Mouse (Mus musculus): ENCODE measurements around the gene Acot7. TPM values are rescaled to one million over a fixed set of nuclear protein-coding genes. Genes with fewer than 3 reads are reported as not detected.
"Not testable (repeated sequence)": the region's sequence is repeated elsewhere in the genome, so short reads cannot be mapped to it uniquely, and the experiment has no call there.

Gene Acot7
- total RNA-seq, 2 experiments from 2014 or later = 61.9 to 66.2 TPM

- DNase-seq = no peak
Measured at GRCm38 (mm10) chr4:152209623-152210022, 31.7 kb downstream of the Acot7 start.

- peak; percentile 71 to 84 for DNase-seq
Measured at GRCm38 (mm10) chr4:152212091-152212505, 34.2 kb downstream of the Acot7 start.

- DNase-seq = peak; percentile 66 to 79
Measured at GRCm38 (mm10) chr4:152212531-152212930, 34.6 kb downstream of the Acot7 start.

DNA sequence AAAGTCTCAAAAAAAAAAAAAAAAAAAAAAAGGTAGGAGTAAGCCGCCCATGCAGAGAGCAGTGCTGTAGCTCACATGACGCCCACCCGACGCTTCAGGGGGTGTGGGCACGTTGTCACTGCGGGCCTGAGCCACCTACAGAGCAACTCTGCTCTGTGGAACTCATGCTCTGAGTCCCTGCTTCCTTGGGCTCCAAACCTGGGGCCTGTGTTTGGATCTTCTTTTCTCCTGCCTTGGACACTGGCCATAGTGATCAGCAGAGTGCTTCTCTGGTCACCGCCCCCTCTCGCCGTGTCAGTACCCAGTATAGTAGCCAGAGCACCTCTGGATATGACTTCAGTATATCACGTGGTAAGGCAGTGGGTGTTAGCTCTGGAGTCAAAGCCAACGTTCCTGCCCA lies 35.0 kb downstream of the Acot7 start:
- peak in 1 of 2 experiments; percentile 60 for DNase-seq

DNA sequence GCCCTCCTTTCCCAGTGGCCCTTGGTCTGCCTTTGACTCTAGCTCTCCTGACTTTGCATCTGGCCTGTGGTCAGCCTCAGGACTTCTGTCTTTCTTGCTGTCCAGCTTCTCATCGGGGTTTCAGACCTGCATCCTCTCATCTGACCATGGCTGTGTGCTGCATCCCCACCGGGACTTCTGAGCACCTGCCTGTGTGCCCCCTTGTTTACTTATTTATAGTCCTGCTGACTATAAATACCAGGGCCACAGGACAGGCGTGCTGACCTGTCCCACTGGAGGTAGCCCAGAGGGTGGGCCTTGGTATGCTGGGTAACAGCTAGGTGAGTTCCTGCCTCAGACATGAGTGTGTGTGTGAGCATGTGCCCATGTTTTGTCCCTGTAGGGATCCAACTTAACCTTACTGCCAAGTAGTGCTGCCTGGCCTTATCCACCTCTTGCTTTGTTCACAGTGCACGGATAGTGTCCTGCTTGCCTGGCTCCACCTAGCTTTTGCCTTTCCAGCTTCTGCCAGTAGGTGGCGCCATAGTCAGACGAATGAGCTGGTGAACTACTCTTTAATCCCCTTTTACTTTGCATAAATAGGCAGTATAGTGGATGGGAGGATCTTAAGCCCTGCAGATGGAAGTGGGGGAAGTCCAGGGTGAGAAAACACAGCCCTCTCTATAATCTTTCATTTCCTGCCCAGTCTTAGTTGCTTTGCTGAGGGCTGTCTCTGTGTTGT lies 36.0 kb downstream of the Acot7 start:
- peak; percentile 87 to 99 for DNase-seq

DNA sequence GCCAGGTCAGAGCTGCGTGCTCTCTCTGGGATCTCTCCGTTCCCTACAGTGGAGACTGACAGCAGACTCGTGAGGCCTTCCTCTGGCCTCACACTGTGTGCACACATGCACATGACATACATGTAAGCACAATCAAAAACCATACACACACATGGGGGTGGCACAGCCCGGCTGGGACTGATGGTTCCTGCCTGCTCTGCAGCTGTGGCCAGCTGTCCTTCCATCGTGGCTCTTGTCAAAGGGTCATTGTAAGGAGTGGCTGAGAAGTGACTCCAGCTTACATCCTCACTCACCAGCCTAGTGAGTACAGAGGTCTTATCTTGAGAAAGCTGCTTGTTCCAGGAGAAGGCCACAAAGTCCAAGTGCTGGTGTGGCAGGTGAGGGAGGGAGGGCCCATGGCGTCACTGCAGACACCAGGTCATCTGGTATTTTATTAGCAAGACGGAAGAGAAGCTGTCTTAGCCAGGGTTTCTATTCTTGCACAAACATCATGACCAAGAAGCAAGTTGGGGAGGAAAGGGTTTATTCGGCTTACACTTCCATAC lies 37.0 kb downstream of the Acot7 start:
- no peak for DNase-seq

DNA sequence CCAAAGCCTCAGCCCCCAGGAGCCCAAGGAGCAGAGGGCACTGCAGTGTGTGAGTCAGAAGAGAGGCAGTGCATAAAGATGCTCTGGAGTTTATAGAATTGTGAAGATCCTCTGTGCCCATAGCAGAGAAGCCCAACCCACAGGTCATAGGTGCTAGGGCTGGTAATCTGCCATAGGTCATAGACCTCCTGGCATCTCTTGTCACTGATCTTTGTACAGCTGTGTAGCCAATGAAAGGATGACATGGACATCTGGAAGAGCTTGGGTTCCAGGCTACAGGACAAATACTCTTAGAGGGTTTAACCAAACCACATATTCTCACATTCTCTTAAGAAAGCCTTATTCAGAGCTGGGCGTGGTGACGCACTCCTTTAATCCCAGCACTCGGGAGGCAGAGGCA lies 41.7 kb downstream of the Acot7 start:
- DNase-seq = no peak

DNA sequence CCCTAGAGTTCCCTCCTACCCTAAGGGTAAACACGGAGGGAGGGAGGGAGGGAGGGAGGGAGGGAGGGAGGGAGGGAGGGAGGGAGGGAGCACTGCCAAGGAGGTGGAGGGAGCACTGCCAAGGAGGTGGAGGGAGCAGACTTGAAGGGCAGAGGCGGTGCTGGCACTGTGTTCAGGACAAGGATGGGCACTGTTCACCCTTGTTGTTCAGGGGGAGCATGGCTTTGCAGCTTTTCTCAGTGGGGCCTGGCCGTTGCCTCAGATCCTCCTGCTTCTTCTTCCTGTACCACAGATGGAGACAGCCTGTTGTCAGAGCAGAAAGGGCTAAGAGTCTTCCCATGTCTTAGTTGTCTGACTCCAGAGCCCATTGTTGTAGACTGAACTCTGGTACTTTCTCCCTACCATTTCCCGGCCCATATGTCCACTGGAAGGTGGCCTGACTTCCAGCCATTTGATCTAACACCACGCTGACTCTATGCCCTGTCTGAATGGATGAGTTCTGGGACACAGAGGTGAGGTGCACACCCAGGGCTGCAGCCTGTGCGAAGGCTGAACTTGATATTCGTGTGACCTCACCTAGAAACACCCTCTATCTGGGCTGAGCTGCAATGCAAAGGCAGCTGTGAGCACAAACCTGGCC lies 43.0 kb downstream of the Acot7 start:
- no peak for DNase-seq

DNA sequence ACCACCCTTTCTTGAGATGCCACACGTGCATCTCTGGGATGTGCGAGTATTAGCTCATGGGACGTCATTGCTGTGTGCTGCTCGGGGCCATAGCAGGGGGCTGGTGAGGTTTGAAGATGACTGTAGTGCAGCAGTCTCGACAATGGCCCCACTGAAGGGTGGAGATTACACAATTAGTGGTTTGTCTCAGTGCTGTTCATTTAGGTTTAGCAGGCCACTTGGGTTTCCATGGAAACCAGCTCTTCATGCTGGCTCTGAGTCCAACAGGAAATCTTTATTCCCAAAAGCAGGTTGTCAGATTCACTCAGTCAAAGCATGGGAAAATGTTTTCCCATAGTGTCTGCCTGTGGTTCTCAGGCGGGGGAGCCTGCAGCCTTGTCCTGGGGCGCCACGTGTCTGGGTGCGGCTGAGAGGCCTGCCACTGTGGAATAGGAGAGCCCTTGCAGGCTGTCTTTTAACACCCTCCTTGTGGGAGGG lies 43.5 kb downstream of the Acot7 start:
- peak in 1 of 2 experiments; percentile 53 for DNase-seq

DNA sequence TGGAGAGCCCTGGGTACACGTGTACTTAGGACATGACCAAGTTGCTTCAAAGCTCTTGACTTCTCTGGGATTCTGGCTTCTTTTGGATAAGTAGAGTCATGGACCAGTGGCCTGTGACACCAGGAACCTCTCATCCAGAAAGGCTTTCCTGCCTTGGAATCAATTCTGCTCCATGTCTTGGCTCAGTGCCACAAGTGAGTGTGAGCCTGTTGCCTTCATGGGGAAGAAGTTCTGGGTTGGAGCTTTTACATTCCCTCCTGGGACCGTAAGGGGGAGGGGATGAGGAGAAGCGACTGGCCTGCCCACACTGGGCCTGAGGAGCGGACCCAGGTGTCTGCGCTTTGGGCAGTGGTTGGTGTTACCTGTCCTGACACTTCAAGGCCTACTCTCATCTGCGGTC lies 44.2 kb downstream of the Acot7 start:
- DNase-seq = no peak

DNA sequence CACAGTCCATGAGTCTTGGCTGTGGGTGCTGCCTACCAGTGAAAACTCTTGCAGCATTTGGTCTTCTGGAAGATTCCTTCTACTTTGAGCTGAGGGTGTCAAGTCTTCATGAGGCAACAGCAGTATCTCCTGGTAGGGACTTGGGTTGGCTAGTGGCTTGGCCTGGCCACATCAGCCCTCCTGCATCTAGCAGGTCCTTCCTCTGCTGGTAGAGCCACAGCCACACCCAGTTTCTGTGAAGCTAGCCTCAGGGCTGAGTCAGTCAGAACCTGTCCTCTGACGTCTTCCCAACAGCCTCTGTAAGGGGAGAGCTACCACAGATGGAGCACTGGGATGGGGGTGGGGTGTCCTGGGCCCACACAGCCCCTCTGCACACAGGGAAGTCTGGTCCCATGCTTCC lies 44.6 kb downstream of the Acot7 start:
- DNase-seq = no peak

DNA sequence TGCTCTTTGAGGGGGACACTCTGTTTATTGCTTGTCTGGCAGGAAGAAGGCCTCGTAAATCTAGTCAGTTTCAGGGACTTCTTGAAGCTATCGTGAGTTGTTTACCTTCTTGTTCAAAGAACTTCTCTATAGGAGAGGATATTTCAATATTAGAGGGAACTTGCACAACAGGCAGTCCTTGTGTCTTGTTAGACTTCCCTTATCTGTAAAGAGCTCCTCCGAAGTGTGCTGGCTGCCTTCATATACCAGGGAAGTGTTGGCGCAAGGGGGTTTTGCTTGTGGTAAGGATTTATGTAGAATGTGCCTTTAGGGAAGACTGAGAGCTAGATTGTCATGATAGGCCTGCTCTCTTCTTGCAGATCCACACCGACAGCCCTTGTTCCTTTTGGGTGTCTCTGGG lies 46.2 kb downstream of the Acot7 start:
- no peak for DNase-seq

DNA sequence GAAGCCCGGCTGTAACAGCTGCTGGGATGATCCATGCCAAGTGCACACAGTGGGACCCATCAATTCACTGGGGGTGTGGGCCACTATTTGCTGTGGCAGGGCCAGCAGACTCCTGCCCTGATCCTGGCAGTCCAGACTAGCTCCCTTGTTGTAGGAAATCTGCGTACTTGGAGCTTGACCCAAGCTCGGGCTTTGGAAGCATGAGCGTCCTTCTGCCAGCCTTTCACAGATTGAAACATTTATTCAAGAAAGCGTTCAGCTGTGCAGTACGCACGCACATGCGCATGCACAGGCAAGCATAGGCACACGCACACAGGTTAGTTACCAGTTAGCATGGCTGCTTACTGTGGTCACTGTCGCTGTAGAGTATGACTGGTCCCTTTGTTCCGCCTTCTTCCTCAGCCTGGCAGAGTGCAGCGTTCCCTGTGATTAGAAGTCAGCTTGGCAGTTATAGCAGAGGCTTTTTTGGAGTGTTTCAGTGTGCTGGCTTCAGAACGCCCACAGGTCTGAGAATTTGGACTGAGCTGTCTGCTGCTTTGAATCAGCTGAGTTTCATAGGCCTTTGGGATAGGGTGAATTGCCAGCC lies 49.1 kb downstream of the Acot7 start:
- DNase-seq = peak; percentile 63 to 64

GRCm38 (mm10) chr4:152227749-152228527 lies 50.0 kb downstream of the Acot7 start:
- no peak for DNase-seq

DNA sequence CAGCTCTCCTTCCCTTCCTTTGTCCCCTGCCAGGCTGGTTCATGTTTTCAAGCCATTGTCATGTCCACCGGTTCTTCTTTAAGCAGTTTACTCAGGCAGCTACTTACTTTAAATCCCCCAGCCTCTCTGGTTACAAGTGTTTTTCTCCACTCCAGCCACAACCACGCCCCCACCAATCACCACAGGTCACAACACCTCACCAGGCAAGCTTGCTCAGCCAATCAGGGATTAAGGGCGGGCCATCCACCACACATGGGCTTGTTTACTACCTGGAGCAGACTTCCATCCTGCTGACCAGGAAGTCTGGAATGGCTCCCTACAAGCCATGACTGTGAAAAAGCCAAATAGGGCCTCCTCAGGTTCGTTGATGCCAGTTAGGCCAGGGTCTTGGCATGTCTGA lies 52.4 kb downstream of the Acot7 start:
- DNase-seq = not testable (repeated sequence)

DNA sequence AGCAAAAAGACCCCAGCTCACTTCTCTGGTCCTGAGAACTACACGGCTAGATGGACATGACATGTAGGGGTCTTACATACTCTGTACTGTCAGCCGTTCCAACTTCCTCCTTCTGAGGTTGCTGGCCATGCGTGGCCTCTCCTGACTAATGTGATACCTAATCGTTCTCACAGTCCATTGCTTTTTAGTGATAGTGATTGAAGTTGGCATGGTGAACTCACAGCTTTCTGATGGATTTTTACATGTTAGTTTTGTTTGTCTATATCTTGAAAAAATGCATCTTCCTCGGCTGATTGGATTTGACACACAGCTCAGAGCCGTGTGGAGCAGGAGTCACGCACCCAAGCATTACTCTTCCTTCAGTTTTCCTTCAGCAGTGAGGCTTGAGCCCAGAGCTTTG lies 53.4 kb downstream of the Acot7 start:
- no peak for DNase-seq

DNA sequence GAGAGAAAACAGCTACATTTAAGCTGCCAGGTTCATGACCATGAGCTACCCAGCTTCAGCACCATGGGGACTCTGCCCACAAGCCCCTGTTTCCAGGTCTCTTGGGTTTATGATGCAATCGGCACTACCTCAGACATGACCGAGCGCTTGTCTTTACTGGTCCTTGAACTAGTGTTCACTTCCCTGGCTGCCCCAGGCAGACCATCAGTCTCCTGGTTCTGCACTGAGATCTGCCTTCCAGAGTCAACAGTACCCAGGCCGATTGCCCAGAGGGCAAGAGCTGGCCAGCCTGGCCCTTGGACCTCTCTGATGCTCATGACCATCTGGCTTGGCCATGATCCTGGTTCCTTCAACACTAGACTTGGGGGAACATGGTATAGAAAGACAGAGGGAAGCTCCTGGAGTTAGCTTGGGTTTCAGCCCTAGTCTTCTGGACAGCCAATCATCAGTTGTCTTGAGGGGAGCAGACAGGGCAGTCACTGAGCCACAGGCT lies 54.5 kb downstream of the Acot7 start:
- no peak for DNase-seq

DNA sequence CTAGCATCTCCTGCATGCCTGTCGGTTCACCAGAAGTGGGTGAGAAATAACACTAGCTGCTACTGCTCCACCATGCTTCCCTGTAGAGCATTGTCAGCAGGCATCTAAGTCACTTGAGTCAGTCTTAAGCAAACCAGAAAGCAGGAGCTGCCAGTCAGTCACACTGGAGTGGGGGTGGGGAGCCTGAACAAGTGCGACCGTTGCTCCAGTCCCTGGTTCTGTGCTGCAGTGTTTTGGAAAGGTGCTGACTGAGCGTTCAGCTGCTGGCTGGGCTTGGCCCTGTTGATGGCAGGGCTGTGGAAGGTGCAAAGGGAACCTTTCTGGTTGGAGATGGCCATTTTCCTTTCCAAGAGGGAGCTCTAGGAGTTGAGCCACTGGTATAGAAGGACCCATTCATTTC lies 62.0 kb downstream of the Acot7 start:
- DNase-seq = no peak

DNA sequence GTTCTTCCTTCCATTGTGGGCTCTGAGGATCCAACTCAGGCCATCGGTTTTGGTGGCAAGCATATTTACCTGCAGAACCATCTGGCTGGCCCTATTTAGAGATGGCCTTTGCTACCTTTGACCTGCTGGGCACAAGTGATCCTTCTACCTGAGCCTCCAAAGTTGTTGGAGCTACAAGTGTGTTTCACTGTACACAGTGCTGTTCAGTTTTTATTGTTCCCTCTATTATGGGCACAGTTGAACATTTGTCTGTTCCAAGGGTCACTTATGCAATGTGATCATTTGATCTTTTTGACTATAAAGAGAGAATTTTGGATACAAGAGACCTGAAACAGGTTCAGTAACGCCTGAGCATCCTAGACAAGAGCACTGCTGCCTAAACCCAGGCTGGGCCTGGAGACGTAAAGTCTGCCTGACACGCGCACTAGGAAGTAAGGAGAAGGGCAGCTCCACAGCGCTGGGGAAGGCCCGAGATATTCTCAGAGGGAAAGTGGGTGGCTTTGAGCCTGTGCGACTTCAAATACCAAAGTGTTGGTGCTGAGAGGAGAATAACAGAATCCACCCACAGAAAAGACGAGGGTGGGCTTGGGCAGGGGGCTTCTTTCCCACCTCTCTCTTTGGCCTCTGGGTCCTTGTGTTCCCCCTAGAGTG lies 65.4 kb downstream of the Acot7 start:
- no peak for DNase-seq

DNA sequence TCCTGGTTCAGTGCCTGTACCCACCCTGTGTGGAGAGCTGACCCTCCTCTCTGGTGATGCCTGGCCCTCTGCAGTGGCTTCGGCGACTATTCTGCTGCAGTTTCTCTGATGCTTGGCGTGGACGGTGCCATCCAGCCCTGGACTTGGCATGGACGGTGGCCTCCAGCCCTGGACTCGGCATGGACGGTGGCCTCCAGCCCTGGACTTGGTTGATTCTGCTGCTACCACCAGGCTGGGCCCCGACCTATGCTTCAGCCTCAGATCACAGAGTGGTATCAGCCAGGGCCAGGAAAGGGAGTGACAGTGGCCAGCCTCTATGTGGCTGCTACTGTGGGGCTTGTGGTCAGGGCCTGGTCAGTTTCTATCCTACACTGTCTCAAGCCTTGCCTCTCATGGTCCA lies 66.0 kb downstream of the Acot7 start:
- DNase-seq = no peak

All from heart, adult 18-20 months (tissue).